Mouse (Mus musculus): ENCODE data around the gene Angpt4.

The Angpt4 gene

GRCm38 (mm10) chr2:151961284-151962196 is 50.5 kb downstream of the Angpt4 start:
- no peak for DNase-seq (ENCODE audit: low read depth, low spot score)

DNA sequence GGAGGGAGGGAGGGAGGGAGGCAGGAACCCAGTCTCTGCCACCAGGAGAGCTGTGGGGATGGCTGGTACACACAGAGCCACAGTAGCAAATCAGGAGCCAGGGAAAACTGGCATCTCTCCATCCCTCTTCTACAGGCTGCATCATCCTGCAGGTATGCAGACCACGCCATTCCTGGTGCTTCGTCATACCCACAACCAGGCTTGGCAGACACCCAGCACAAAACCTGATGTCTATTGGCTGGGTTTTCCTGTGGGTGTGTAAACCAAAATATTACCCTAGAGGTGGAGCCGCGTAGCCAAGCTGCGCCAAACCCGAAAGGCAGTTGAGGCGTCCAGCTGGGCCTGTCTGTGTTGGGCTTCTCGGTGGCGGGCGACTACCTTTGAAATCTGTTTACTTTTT is 51.5 kb downstream of the Angpt4 start:
- DNase-seq (ENCODE audit: low read depth, low spot score): no peak

- DNase-seq (ENCODE audit: low read depth, low spot score): no peak
Observed at GRCm38 (mm10) chr2:151963319-151963718, 52.3 kb downstream of the Angpt4 start.

DNA sequence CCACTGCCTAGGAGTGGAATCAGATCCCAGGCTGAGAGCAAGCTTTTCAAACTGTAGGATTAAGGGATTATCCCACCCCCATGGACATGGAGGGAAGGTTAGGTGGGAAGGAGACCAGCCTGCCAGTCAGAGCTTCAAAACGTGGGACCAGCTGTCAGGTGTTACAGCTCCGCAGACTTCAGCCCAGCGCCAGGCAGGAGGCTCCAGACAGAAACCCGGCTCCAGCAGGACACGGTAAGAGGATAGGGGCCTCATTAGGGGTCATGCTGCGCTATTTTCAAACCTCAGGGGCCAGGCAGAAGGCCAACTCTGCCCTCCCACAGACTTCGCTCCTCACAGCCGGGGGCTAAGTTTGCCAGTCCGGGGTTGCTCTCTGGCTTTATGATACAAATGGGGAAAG is 53.0 kb downstream of the Angpt4 start:
- peak; percentile 52 for DNase-seq (ENCODE audit: low read depth, low spot score)

- DNase-seq (ENCODE audit: low read depth, low spot score): no peak
Observed at GRCm38 (mm10) chr2:151967176-151967750, 56.3 kb downstream of the Angpt4 start.

- DNase-seq (ENCODE audit: low read depth, low spot score): no peak
Observed at GRCm38 (mm10) chr2:151967792-151968191, 56.8 kb downstream of the Angpt4 start.

GRCm38 (mm10) chr2:151968451-151968850 is 57.4 kb downstream of the Angpt4 start:
- DNase-seq (ENCODE audit: low read depth, low spot score): no peak

DNA sequence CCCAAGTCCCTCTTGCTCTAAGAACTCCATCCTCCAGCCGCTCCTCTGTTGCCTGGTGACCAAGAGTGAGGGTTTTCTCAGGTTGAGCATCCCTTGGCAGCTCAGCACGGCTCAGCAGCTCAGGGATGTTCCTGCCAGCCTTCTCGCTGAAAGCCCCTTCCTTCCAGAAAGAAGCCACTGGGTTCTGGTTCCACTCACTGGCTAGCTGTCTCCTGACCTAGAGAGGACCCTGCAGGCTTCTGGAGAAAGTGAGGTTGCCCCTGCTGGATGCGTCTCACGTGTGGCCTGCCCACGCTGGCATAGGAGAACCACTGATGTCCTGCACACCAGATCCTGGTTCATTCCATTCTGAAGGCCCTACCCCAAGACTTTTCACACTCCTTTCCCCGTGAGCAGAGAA is 58.0 kb downstream of the Angpt4 start:
- no peak for DNase-seq (ENCODE audit: low read depth, low spot score)

- no peak for DNase-seq (ENCODE audit: low read depth, low spot score)
Observed at GRCm38 (mm10) chr2:151969396-151969795, 58.4 kb downstream of the Angpt4 start.

GRCm38 (mm10) chr2:151970191-151971172 is 59.5 kb downstream of the Angpt4 start:
- no peak for DNase-seq (ENCODE audit: low read depth, low spot score)

- no peak for DNase-seq (ENCODE audit: low read depth, low spot score)
Observed at GRCm38 (mm10) chr2:151971748-151972147, 60.7 kb downstream of the Angpt4 start.

DNA sequence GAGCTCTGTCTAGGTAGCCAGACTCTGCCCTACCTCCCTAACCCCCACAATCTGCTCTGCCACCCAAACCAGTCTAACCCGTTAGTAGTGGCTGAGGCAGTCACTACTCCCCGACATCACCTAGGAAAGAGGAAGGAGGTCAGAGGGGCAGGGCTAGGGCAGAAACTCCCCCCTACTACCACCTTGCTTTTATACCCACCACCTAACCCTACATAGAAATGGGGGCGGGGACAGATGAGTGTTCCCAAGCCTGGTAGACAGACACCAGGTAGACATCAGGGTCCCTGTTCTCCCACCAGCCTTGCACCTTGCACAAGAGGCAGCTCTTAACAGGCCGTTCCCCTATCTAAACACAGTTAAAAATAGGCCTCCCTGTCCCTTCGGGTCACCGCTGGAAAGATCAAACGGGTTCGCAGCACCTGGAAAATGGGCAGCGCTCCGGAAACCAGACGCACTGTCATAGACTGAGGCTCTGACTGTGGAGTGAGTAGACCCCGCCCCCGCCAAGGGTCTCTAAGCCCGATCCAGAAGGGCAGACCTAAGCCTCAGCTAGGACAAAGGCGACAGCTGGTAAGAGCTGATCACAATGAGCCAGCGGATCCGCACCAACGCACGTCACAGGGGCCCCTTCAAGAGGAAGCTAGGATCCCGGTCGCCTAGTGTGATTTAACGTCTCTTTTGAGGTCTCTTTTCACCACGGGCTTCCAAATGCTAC is 62.0 kb downstream of the Angpt4 start:
- no peak for DNase-seq (ENCODE audit: low read depth, low spot score)

DNA sequence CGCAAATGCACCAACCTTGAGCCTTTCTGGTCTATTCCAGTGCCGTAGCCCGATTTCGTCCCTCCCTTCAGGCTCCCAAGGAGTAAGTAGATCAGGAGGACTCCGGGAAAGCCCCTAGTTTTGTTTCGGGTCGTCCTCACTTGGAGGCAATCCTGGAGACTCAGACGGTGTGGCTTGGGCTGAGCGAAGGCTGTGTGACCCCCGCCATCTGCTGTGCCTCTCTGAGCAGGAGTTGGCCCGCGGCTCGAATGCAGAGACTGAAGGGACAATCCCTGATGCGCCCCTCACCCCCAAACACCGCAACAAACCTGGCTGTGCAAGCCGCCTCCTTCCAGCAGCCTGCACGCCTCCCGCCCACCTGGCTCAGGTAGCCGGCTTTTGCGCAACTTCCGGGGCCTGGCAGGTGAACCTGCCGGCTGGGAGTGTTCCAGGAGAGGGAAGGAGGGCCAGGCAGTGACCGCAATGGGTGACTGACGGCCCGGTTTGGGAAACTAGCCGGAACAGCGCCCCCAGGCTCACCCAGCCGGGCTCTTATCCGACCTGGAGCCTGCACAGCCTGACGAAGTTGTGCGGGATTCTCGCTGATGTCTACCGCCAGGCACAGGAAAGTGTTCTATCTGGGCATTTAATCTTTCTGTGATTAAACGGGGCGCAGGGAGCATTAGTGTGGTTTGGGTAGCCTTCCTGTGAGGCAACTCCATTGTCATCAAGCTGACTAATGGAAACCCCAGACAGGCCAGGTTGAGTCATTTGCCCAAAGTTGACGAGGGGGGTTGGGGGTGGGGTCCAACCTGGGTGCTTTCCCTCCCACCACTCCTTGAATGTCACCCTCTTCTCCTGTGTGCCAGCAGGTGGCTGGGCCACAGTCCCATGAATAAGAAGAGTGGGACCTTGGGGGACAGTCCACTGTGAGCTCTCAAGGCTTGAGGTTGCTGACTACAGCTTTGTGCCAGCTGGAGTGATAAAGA is 62.9 kb downstream of the Angpt4 start:
- no peak for DNase-seq (ENCODE audit: low read depth, low spot score)

- DNase-seq (ENCODE audit: low read depth, low spot score): no peak
Observed at GRCm38 (mm10) chr2:151975295-151975694, 64.3 kb downstream of the Angpt4 start.

DNA sequence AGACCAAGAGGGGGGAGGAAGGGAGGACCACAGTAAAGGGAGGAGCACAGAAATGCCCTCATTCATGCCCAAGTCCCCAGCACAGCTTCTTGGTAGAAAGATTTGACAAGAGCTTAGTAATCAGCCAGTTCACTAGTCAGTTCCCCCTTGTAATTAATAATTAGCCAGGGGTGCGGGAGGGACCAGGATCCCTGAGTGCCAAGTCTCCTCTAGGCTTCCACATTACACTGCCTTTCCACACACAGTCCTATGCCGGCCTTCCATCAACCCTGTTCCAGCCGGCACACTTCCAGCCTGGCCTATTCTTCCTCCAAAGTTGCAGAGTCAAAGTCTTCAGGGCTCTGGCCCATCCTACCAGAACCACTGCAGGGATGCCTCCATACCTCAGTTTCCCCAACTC is 65.1 kb downstream of the Angpt4 start:
- no peak for DNase-seq (ENCODE audit: low read depth, low spot score)

GRCm38 (mm10) chr2:151977689-151978440 is 66.9 kb downstream of the Angpt4 start:
- DNase-seq (ENCODE audit: low read depth, low spot score): peak; percentile 76

DNA sequence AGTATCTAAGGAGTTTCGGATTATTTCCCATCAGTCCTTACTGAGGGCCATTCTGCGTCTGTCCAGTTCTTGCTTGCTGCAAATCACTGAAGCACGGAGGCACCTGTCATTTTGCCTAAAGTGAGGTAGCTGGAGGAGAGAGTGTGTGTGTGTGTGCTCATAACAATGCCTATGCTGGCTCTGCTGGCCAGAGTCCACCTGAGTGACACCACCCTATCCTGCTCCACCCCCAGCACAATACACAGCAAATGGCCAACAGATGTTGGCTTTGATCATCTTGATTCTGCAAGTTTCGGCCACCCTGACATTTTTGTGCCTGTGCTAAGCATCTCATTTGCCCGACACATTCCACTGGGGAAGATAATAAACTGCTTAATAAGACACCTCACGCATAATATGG is 67.5 kb downstream of the Angpt4 start:
- DNase-seq (ENCODE audit: low read depth, low spot score): no peak

- DNase-seq (ENCODE audit: low read depth, low spot score): peak; percentile 92
Observed at GRCm38 (mm10) chr2:151979470-151980354, 68.7 kb downstream of the Angpt4 start, which contains the start of gene Fam110a. TSS of gene Fam110a (minus strand) at chr2:151980219.

All from skeletal muscle tissue, adult 2 months (tissue).